Mouse (Mus musculus) limb, embryonic 13.5 days (tissue): ENCODE data around the gene Prkag1. TPM values are rescaled to one million over a fixed set of nuclear protein-coding genes. Genes with fewer than 3 reads are reported as not detected.

Experiments
- ATAC-seq: fragments of 200-750 bp; cut with Nextera tagmentation; 2 replicates; pipeline ENCODE4 v1.8.0; 2017; ENCODE audit warnings: low read depth, moderate number of reproducible peaks, moderate TSS enrichment; ENCODE audit not compliant: low FRiP score
- H3K27ac ChIP-seq: fragments of 300-500 bp; sonication (generic); 2 replicates; pipeline ENCODE4 v1.5.1; 2015; ENCODE audit warnings: inconsistent platforms, mild to moderate bottlenecking, moderate library complexity
- H3K27me3 ChIP-seq: fragments of 300-500 bp; sonication (generic); 2 replicates; pipeline ENCODE4 v1.6.1; 2015; ENCODE audit warnings: mild to moderate bottlenecking, inconsistent platforms
- H3K36me3 ChIP-seq: fragments of 300-500 bp; sonication (generic); 2 replicates; pipeline ENCODE4 v1.6.1; 2015; ENCODE audit warnings: inconsistent platforms, mild to moderate bottlenecking, moderate library complexity
- H3K4me1 ChIP-seq: fragments of 300-500 bp; sonication (generic); 2 replicates; pipeline ENCODE4 v1.6.1; 2015; ENCODE audit warnings: inconsistent platforms
- H3K4me2 ChIP-seq: fragments of 300-500 bp; sonication (generic); replicated peaks from 2 replicates; pipeline ENCODE4 v1.6.1; 2015; ENCODE audit warnings: inconsistent platforms, mild to moderate bottlenecking, moderate library complexity
- H3K4me3 ChIP-seq: fragments of 300-500 bp; sonication (generic); 2 replicates; pipeline ENCODE4 v1.5.1; 2015; ENCODE audit warnings: moderate library complexity, mild to moderate bottlenecking, inconsistent platforms
- H3K9ac ChIP-seq: fragments of 300-500 bp; sonication (generic); 2 replicates; pipeline ENCODE4 v1.6.1; 2015; ENCODE audit warnings: mild to moderate bottlenecking, inconsistent platforms
- H3K9me3 ChIP-seq: fragments of 300-500 bp; sonication (generic); 2 replicates; pipeline ENCODE4 v1.6.1; 2016; ENCODE audit warnings: inconsistent platforms
- WGBS: fragments of 180-500 bp; shearing (Covaris S2); methylation state at CpG from one replicate; pipeline ENCODE4 v1.1.7; 2015; 5-methylcytosine and 5-hydroxymethylcytosine counted together
- polyA plus RNA-seq: library from polyadenylated mRNA; unstranded; fragments of >200 nt; fragmentation: Nextera tagmentation; extraction: Ambion mirVana; gene quantifications from 2 replicates; pipeline ENCODE4 v1.2.1, GENCODE M21; 2015

Gene Prkag1
- polyA plus RNA-seq, 1 experiment from 2014 or later = 93.4 TPM

DNA sequence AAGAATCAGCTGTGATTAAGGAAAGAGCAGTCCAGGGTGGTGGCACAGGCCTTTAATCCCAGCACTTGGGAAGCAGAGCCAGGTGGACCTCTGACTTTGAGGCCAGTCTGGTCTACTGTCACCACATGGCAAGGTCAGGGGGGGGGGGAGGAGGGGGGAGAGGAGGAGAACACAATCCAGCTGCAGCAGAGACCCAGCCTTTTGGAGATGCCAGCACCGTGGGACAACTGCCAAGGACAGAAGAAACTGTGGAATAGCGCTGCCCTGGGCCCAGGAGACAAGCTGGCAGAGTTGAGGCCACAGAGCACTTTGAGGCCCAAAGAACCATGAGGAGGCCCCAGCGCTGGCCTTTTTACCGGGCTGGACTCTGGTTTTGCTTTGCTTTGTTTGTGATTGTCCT is 65.4 kb downstream of the Prkag1 start:
- Histone ChIP-seq H3K27ac (no peak overlapping the region), H3K4me1 (peaks cover 21% of the 10 kb centered on the region), H3K4me3 (no peak overlapping the region), H3K36me3 (0 out of 2 replicates have a peak, but pooled peaks cover 3% of the 10 kb centered on the region), H3K27me3 (peaks cover 50% of the 10 kb centered on the region), H3K4me2 (no peak overlapping the region), H3K9ac (no peak overlapping the region), H3K9me3 (no peaks in the 10 kb centered on the region)
- ATAC-seq = no peak
- WGBS = 66% methylated on average over 4 of the region's 4 CpGs

Other genes with a start within 250 kb of the Prkag1 start
- gene Adcy6, start 221.4 kb downstream of the Prkag1 start, polyA plus RNA-seq = 16.9 and 17.1 TPM in 2 replicates
- 43.7 and 48.2 TPM in 2 replicates for gene Cacnb3, start 200.7 kb downstream of the Prkag1 start, polyA plus RNA-seq
- 34.5 and 35.5 TPM in 2 replicates for gene Ddx23, start 168.6 kb downstream of the Prkag1 start, polyA plus RNA-seq
- 0.87 and 1.1 TPM in 2 replicates for gene Rnd1, start 154.1 kb downstream of the Prkag1 start, polyA plus RNA-seq
- 0.87 and 0.90 TPM in 2 replicates for gene Ccdc65, start 123.3 kb downstream of the Prkag1 start, polyA plus RNA-seq
- 50.8 and 51.5 TPM in 2 replicates for gene Fkbp11, start 103.3 kb downstream of the Prkag1 start, polyA plus RNA-seq
- gene Arf3, start 68.3 kb downstream of the Prkag1 start, polyA plus RNA-seq = 39.1 and 41.0 TPM in 2 replicates
- 2.1 and 2.4 TPM in 2 replicates for gene Wnt10b, start 53.4 kb downstream of the Prkag1 start, polyA plus RNA-seq
- gene Wnt1, start 41.7 kb downstream of the Prkag1 start, polyA plus RNA-seq = not detected in 2 replicates
- 0.05 TPM in 1 of 2 replicates, not detected in the other for gene Ddn, start 22.0 kb downstream of the Prkag1 start, polyA plus RNA-seq
- gene Kmt2d, start 39.7 kb upstream of the Prkag1 start, polyA plus RNA-seq = 14.7 and 14.9 TPM in 2 replicates
- gene Rhebl1, start 63.0 kb upstream of the Prkag1 start, polyA plus RNA-seq = 18.4 and 20.1 TPM in 2 replicates
- 0.59 and 0.80 TPM in 2 replicates for gene Dhh, start 67.0 kb upstream of the Prkag1 start, polyA plus RNA-seq
- gene Lmbr1l, start 86.7 kb upstream of the Prkag1 start, polyA plus RNA-seq = 22.5 and 26.1 TPM in 2 replicates
- 1,632 and 1,683 TPM in 2 replicates for gene Tuba1b, start 103.0 kb upstream of the Prkag1 start, polyA plus RNA-seq
- gene Gm49450, start 122.0 kb upstream of the Prkag1 start, polyA plus RNA-seq = not detected in 2 replicates
- gene Tuba1a, start 122.2 kb upstream of the Prkag1 start, polyA plus RNA-seq = 1,398 and 1,426 TPM in 2 replicates
- gene Tuba1c, start 198.4 kb upstream of the Prkag1 start, polyA plus RNA-seq = 143 and 149 TPM in 2 replicates
- 1.0 and 1.2 TPM in 2 replicates for gene Prph, start 223.7 kb upstream of the Prkag1 start, polyA plus RNA-seq
- 36.2 and 37.5 TPM in 2 replicates for gene Troap, start 243.1 kb upstream of the Prkag1 start, polyA plus RNA-seq